Mouse (Mus musculus): ENCODE data around the gene Galr2. TPM values are rescaled to one million over a fixed set of nuclear protein-coding genes. Genes with fewer than 3 reads are reported as not detected.

Galr2 gene
- polyA plus RNA-seq, 1 experiment, result 0.05 TPM

DNA sequence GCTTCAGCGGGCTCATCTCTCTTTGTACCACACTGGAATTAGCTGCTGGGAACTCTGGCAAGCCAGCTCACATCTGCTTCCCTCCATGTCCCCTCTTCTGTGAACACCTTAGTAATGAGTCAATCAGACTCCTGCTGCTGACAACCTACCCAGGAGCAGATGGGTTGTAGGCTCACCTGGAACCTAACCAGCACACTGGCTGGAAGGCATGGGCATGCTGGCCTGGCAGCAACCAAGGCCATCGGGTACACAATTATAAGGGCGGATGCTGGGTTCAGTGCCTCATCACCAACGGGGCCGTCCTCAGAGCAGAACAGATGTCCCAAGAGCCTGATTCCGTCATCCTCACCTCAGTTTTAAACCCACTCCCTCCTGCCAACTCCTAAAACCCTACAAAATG lies 17.9 kb downstream of the Galr2 start:
- WGBS, result 8% methylated on average over 6 of the region's 6 CpGs
- Histone ChIP-seq H3K4me1 (ENCODE audit: control insufficient read depth, insufficient read depth, low read length) (peaks cover 46% of the 10 kb centered on the region), H3K27me3 (ENCODE audit: control insufficient read depth, insufficient read depth, low read length) (no peaks in the 10 kb centered on the region), H3K4me3 (replicated peaks; ENCODE audit: insufficient read depth, low read depth, low read length) (no peak overlapping the region), H3K27ac (ENCODE audit: insufficient read depth, low read length) (peak overlapping the region; percentile 79)
- DNase-seq, result peak; percentile 78 to 87
- TF ChIP-seq POLR2A (IDR thresholded peaks at IDR 0.05; ENCODE audit: borderline replicate concordance, insufficient read depth, low read length), result no peak
- TF ChIP-seq CTCF (IDR thresholded peaks at IDR 0.05; ENCODE audit: borderline replicate concordance, insufficient read depth, low read depth, low read length), result no peak

DNA sequence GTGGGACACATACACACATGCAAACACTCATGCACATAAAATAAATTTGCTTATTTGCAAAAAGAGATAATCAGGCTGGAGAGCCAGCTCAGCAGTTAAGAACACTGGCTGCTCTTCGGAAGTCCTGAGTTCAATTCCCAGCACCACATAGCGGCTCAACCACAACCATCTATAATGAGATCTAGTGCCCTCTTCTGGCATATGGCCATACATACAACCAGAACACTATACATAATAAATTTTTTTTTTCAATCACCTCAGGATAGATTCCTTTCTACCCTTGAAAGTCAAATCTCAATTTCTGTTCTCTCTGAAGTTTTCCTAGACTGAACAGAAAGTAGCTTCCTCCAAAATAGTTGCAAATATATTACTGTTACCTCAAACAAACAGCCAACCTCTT lies 24.7 kb downstream of the Galr2 start:
- DNase-seq, result no peak
- no peaks in the 10 kb centered on the region for H3K27me3 ChIP-seq (ENCODE audit: control insufficient read depth, insufficient read depth, low read length)
- peaks cover 3% of the 10 kb centered on the region for H3K4me1 ChIP-seq (ENCODE audit: control insufficient read depth, insufficient read depth, low read length)
- 99% methylated on average over 2 of the region's 2 CpGs for WGBS
- no peak overlapping the region for H3K27ac ChIP-seq (ENCODE audit: insufficient read depth, low read length)
- no peak for TF ChIP-seq CTCF (IDR thresholded peaks at IDR 0.05; ENCODE audit: borderline replicate concordance, insufficient read depth, low read depth, low read length)
- no peak for TF ChIP-seq POLR2A (IDR thresholded peaks at IDR 0.05; ENCODE audit: borderline replicate concordance, insufficient read depth, low read length)
- H3K4me3 ChIP-seq (replicated peaks; ENCODE audit: insufficient read depth, low read depth, low read length), result no peak overlapping the region

DNA sequence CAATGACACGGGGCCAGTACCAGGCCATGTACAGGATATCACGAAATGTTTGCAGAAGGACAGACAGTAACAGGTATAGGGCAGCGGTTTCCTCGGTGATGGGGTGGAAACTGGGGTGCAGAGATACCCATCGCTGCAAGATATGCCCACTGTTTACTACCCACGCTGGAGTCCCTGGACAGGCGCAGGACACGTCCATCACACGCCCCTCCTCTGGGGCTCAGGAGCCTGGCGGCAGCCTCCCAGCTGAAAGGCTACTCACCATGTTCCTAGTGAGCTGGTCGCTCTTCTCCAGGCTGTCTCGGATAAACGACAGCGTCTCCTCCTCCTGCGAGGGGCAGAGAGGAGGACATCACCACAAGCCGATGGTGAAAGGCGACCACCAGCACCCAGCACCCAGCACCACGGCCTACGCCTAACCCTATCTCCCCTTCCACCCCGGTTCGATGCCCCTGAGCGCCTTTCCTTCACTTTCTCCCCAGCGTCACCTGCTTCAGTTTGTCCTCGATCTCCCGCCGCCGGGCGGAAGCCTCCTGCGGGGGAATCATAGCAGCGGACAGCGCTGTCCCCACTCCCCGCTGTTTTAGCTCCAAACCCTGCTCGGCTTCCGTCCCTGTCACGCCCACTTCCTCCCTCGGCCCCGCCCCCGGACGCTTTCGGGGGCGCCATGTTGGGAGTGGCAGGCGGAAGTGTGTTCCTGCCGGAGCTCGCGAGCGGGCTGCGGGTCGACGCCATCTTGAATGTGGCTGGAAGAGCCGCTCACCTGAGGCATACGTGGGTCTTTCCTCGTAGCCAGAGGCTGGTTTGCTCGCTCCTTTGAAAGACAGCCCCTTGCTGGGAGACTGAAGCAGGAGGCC lies 25.6 kb downstream of the Galr2 start:
- TF ChIP-seq POLR2A (IDR thresholded peaks at IDR 0.05; ENCODE audit: borderline replicate concordance, insufficient read depth, low read length) (peak; percentile 79; the same call in 1 of the 2 replicates), CTCF (IDR thresholded peaks at IDR 0.05; ENCODE audit: borderline replicate concordance, insufficient read depth, low read depth, low read length) (no peak)
- 1% methylated on average over 53 of the region's 53 CpGs for WGBS
- Histone ChIP-seq H3K27me3 (ENCODE audit: control insufficient read depth, insufficient read depth, low read length) (no peaks in the 10 kb centered on the region), H3K27ac (ENCODE audit: insufficient read depth, low read length) (peak overlapping the region; percentile 40), H3K4me3 (replicated peaks; ENCODE audit: insufficient read depth, low read depth, low read length) (peak overlapping the region; percentile 82), H3K4me1 (ENCODE audit: control insufficient read depth, insufficient read depth, low read length) (peaks cover 3% of the 10 kb centered on the region; the same call in 1 of the 2 replicates)
- DNase-seq, result peak; percentile 92 to 94

DNA sequence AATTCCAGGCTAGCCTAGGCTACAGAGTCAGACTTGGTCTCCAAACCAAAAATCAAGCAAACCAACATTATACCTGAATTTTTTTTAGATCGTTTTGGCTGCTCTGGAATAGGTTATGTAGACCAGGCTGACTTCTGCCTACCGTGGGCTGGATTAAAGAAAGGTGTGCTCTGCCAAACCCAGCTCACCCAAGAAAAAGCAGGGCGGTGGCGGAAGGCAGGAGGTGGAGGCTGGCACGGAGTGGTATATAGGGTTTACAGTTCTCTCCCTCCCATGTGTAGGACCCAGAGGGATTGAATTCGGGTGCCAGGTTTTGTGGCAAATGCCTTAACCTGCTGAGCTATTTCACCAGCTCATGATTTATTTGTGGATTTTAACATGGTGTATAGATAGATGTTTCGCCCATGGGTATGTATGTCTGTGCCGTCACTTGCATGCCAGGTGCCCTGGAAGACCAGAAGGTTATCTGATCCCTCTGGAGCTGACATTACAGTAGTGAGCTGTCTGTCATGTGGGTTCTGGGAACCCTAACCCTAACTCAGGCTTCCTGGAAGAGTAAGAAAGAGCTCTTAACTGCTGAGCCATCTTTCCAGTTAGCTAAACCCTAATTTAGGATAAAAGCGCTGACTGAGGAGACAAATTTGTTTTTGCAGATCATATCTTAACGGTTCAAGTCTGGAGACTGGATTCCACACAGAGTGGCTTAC lies 26.4 kb downstream of the Galr2 start, which contains the start of gene Exoc7:
TSS of gene Exoc7 (minus strand) at position 215 of the 707 bp plus-strand sequence.
- Histone ChIP-seq H3K4me3 (replicated peaks; ENCODE audit: insufficient read depth, low read depth, low read length) (peak within 1 kb of the TSS; percentile 82), H3K27ac (ENCODE audit: insufficient read depth, low read length) (peak within 1 kb of the TSS; percentile 40), H3K4me1 (ENCODE audit: control insufficient read depth, insufficient read depth, low read length) (peaks cover 3% of the 10 kb centered on the region; the same call in 1 of the 2 replicates), H3K27me3 (ENCODE audit: control insufficient read depth, insufficient read depth, low read length) (no peaks in the 10 kb centered on the region)
- WGBS, result 84% methylated on average over 10 of the region's 10 CpGs
- TF ChIP-seq POLR2A (IDR thresholded peaks at IDR 0.05; ENCODE audit: borderline replicate concordance, insufficient read depth, low read length) (no peak), CTCF (IDR thresholded peaks at IDR 0.05; ENCODE audit: borderline replicate concordance, insufficient read depth, low read depth, low read length) (no peak)
- DNase-seq, result no peak

DNA sequence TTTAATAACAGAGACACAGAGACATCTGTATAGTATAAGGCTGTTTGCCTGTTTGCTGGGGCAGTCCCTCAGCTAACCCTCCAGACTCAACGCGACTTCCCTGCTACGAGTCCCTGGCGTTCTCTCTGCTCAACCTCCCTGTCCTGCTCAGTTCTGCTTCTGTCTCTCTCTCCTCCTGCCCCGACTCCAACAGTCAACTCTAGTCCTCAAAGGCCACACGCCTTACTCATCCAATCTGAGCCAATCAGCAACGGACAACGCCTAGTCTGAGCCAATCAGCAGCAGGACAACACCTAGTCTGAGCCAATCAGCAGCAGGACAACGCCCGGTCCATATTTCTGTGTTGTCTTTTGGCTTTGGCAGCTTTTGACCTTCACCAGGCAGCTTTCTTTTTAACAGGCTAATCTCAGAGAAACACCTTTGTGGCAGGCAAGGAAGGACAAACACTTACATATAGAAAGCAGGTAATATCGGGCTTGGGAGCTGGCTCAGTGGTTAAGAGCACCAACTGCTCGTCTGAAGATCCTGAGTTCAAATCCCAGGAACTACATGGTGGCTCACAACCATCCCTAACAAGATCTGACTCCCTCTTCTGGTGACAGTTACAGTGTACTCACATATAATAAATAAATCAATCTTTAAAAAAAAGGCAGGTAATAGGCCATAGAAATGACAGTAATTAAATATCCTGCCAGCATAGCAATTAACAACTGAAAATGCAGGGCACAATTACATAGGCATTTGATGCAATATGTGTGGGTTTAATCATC lies 27.2 kb downstream of the Galr2 start:
- Histone ChIP-seq H3K4me1 (ENCODE audit: control insufficient read depth, insufficient read depth, low read length) (peaks cover 3% of the 10 kb centered on the region; the same call in 1 of the 2 replicates), H3K4me3 (replicated peaks; ENCODE audit: insufficient read depth, low read depth, low read length) (no peak overlapping the region), H3K27ac (ENCODE audit: insufficient read depth, low read length) (no peak overlapping the region), H3K27me3 (ENCODE audit: control insufficient read depth, insufficient read depth, low read length) (no peaks in the 10 kb centered on the region)
- WGBS, result 94% methylated on average over 12 of the region's 12 CpGs
- DNase-seq, result no peak
- TF ChIP-seq CTCF (IDR thresholded peaks at IDR 0.05; ENCODE audit: borderline replicate concordance, insufficient read depth, low read depth, low read length) (no peak), POLR2A (IDR thresholded peaks at IDR 0.05; ENCODE audit: borderline replicate concordance, insufficient read depth, low read length) (no peak)

DNA sequence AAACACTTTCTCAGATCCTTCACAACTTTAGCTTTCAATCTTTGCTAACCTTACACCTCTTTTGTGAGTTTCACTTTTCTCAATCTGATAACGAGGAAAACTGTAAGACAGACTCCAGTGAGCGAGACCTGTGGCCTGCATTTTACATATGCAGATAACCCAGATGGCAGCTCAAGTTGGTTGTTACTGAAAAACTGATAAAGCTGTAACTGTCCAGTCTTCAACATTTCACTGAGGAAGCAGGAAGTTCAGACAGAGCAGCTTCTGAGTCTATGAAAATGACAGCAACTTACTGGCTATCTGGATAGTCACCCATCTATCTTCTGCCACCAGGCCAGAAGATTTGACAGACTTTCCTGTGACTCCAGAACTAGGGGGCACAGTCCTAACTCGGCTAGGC lies 28.9 kb downstream of the Galr2 start:
- Histone ChIP-seq H3K4me1 (ENCODE audit: control insufficient read depth, insufficient read depth, low read length) (peaks cover 2% of the 10 kb centered on the region; the same call in 1 of the 2 replicates), H3K27me3 (ENCODE audit: control insufficient read depth, insufficient read depth, low read length) (no peaks in the 10 kb centered on the region), H3K4me3 (replicated peaks; ENCODE audit: insufficient read depth, low read depth, low read length) (no peak overlapping the region), H3K27ac (ENCODE audit: insufficient read depth, low read length) (no peak overlapping the region)
- no peak for TF ChIP-seq POLR2A (IDR thresholded peaks at IDR 0.05; ENCODE audit: borderline replicate concordance, insufficient read depth, low read length)
- no peak for TF ChIP-seq CTCF (IDR thresholded peaks at IDR 0.05; ENCODE audit: borderline replicate concordance, insufficient read depth, low read depth, low read length)
- 84% methylated on average over 3 of the region's 3 CpGs for WGBS
- no peak for DNase-seq

DNA sequence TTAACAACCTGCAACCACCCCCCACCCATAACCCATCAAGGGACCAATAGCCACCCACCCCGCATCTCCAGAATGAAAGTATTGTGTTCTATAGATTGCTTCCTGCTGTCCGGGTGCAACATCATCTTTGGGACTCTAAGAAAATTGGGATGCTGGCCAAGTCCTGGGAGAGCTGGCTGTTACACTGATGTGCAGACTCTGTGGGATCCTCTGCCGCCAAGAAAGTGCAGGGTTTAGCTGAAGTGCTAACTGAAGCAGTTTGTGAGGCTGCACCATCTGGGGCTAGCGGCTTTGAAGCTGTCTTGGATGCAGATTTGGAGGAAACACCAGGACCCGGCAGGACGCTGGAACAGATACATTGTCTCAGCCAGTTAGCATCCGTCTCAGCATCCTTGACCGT lies 30.4 kb downstream of the Galr2 start:
- H3K27ac ChIP-seq (ENCODE audit: insufficient read depth, low read length), result no peak overlapping the region
- no peaks in the 10 kb centered on the region for H3K4me1 ChIP-seq (ENCODE audit: control insufficient read depth, insufficient read depth, low read length)
- no peak for DNase-seq

More for the DNA sequence above, 30.4 kb downstream of the Galr2 start:
- H3K4me3 ChIP-seq (replicated peaks; ENCODE audit: insufficient read depth, low read depth, low read length), result no peak overlapping the region
- no peaks in the 10 kb centered on the region for H3K27me3 ChIP-seq (ENCODE audit: control insufficient read depth, insufficient read depth, low read length)
- no peak for TF ChIP-seq CTCF (IDR thresholded peaks at IDR 0.05; ENCODE audit: borderline replicate concordance, insufficient read depth, low read depth, low read length)
- TF ChIP-seq POLR2A (IDR thresholded peaks at IDR 0.05; ENCODE audit: borderline replicate concordance, insufficient read depth, low read length), result no peak
- WGBS, result 22% methylated on average over 8 of the region's 8 CpGs
